Mouse (Mus musculus) ES-Bruce4 (cell line): Measurements from ENCODE around the gene Il17rc.

Experiments used
- CTCF ChIP-seq: IDR thresholded peaks from one replicate; pipeline ENCODE4 v1.8.1; 2011; ENCODE audit warnings: low read depth, low read length
- EP300 ChIP-seq: IDR thresholded peaks from 2 replicates; pipeline ENCODE4 v1.6.1; 2011; ENCODE audit warnings: low read depth, low read length; ENCODE audit not compliant: insufficient read depth

DNA sequence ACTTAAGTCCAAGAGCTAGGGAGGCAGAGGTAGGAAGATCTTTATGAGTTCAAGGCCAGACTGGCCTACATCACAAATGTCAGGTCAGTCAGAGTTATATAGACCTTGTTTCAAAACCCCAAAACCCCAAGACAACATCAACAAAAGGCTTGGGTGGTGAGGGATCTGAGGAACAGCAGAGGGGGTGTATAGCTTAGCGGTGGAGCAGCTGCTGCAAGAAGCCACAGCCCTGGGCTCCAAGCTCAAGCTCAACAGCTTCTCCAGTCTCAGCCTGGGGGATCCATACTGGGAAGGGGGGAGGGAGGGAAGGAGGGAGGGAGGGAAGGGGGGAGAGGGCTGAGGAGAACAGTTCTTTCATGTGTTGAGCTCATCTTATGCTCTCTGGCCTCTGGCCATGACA is 34.5 kb downstream of the Il17rc start:
- TF ChIP-seq CTCF (no peak), EP300 (no peak)
